Mouse (Mus musculus) hindlimb bud, embryonic 11.5 days (tissue): ENCODE data around the gene Actg2.

Source experiments
- DNase-seq: peaks from one replicate; pipeline ENCODE4 v3.0.0-alpha.2; 2012; ENCODE audit warnings: low read depth, low spot score; ENCODE audit errors: extremely low spot score

Actg2 gene

GRCm38 (mm10) chr6:83480019-83480655 is 55.9 kb downstream of the Actg2 start:
- DNase-seq = no peak

- DNase-seq = no peak
Observed at GRCm38 (mm10) chr6:83479193-83479592, 56.9 kb downstream of the Actg2 start.

GRCm38 (mm10) chr6:83478628-83479027 is 57.4 kb downstream of the Actg2 start:
- no peak for DNase-seq

GRCm38 (mm10) chr6:83478217-83478616 is 57.8 kb downstream of the Actg2 start:
- no peak for DNase-seq

- no peak for DNase-seq
Observed at GRCm38 (mm10) chr6:83475431-83475830, 60.6 kb downstream of the Actg2 start.

GRCm38 (mm10) chr6:83473240-83473639 is 62.8 kb downstream of the Actg2 start:
- DNase-seq = no peak

GRCm38 (mm10) chr6:83471739-83472138 is 64.3 kb downstream of the Actg2 start:
- no peak for DNase-seq

GRCm38 (mm10) chr6:83464011-83464410 is 72.1 kb downstream of the Actg2 start:
- no peak for DNase-seq
